Comparison of ENCODE assay signal across 14 mouse cellular contexts in genomic region chr2:165644057-165644456, GRCm38 (mm10). TPM values are rescaled to one million over a fixed set of nuclear protein-coding genes. Genes with fewer than 3 reads are reported as not detected.
A peak's percentile ranks its signal among the peaks of the same experiment; 100 is the strongest.
DNase-seq lines count a peak whose midpoint lies in the region; ATAC-seq and TF ChIP-seq lines count a peak whose summit lies in the region.
"Had no signal": no experiment of that assay in that cellular context is flagged by ENCODE, and none has a peak within 500 bp of the region (broad histone marks: within the 10 kb centered on the region; RNA-seq: fewer than 3 reads in every experiment).

No protein-coding gene starts in this region.

- ATAC-seq in lung, postnatal 0 days = 0 out of 2 replicates have a peak, but pooled peaks have one; percentile 25
- ATAC-seq: intestine, embryonic 16.5 days had no signal

- H3K4me2 ChIP-seq in lung, postnatal 0 days (replicated peaks; ENCODE audit: low read depth, low read length) = no peak overlapping the region
- H3K4me2 ChIP-seq: limb, embryonic 15.5 days had no signal

- no peak overlapping the region for H3K4me3 ChIP-seq in heart, embryonic 10.5 days
- 0 out of 2 replicates have a peak overlapping the region, but pooled peaks have one; percentile 17 for H3K4me3 ChIP-seq in E14TG2a.4 (replicated peaks; ENCODE audit: low read length)
- no peak overlapping the region for H3K4me3 ChIP-seq in lung, postnatal 0 days (ENCODE audit: low read depth, low read length)
- H3K4me3 ChIP-seq: heart, adult 2 months; limb, embryonic 15.5 days; megakaryocyte, embryonic 14.5 days had no signal

- no peak for TF ChIP-seq CTCF in E14TG2a.4 (conservative IDR thresholded peaks at IDR 0.05; ENCODE audit: low read length)
- no peak for TF ChIP-seq CTCF in lung, postnatal 0 days (IDR thresholded peaks at IDR 0.05)

- H3K4me1 ChIP-seq in heart, embryonic 10.5 days = peaks cover 24% of the 10 kb centered on the region
- peaks cover 52% of the 10 kb centered on the region for H3K4me1 ChIP-seq in E14TG2a.4 (replicated peaks; ENCODE audit: low read depth, low read length)
- no peaks in the 10 kb centered on the region; the same call in 1 of the 2 replicates for H3K4me1 ChIP-seq in lung, postnatal 0 days (ENCODE audit: insufficient read depth, low read depth, low read length)

- no peak overlapping the region for H3K9ac ChIP-seq in lung, postnatal 0 days (replicated peaks; ENCODE audit: low read depth)
- H3K9ac ChIP-seq: limb, embryonic 15.5 days had no signal

- peaks cover 22% of the 10 kb centered on the region; the same call in 1 of the 2 replicates for H3K27me3 ChIP-seq in heart, embryonic 10.5 days (ENCODE audit: insufficient read depth, poor library complexity, severe bottlenecking)
- peaks cover 40% of the 10 kb centered on the region for H3K27me3 ChIP-seq in E14TG2a.4 (ENCODE audit: insufficient read depth, low read length)
- no peaks in the 10 kb centered on the region for H3K27me3 ChIP-seq in lung, postnatal 0 days (replicated peaks; ENCODE audit: insufficient read depth, low read length)

- DNase-seq in heart, embryonic 10.5 days (ENCODE audit: low spot score) = no peak
- no peak for DNase-seq in heart, adult 9 months (ENCODE audit: low spot score in 2 of 2)
- peak; percentile 64 for DNase-seq in cerebellum, adult 9-10 months
- no peak for DNase-seq in lung, postnatal 0 days (ENCODE audit: low spot score)
- no peak for DNase-seq in natural killer cell, adult 2 months (ENCODE audit: low spot score in 2 of 2)
- no peak for DNase-seq in spleen, postnatal 36 days (ENCODE audit: low spot score in 2 of 2)
- DNase-seq: embryo, embryonic 11 days; heart, adult 2 months; spleen, adult 18-20 months; thymus, adult 2 months had no signal

- peak overlapping the region; percentile 49 for H3K27ac ChIP-seq in heart, embryonic 10.5 days
- H3K27ac ChIP-seq in lung, postnatal 0 days (ENCODE audit: low read length) = no peak overlapping the region
- H3K27ac ChIP-seq: heart, adult 2 months; limb, embryonic 15.5 days had no signal

- no peak for TF ChIP-seq EP300 in lung, postnatal 0 days (IDR thresholded peaks at IDR 0.05)

- WGBS in heart, embryonic 10.5 days = 74% methylated on average over 9 of the region's 9 CpGs
- WGBS in lung, postnatal 0 days = 36% methylated on average over 9 of the region's 9 CpGs

- H3K9me3 ChIP-seq in heart, embryonic 10.5 days = no peaks in the 10 kb centered on the region
- H3K9me3 ChIP-seq in E14TG2a.4 (ENCODE audit: low read length) = no peaks in the 10 kb centered on the region
- H3K9me3 ChIP-seq in lung, postnatal 0 days (ENCODE audit: low read length) = no peaks in the 10 kb centered on the region
- H3K9me3 ChIP-seq: limb, embryonic 15.5 days; megakaryocyte, embryonic 14.5 days had no signal

- no peaks in the 10 kb centered on the region for H3K36me3 ChIP-seq in heart, embryonic 10.5 days
- H3K36me3 ChIP-seq in E14TG2a.4 (ENCODE audit: insufficient read depth, low read length) = no peaks in the 10 kb centered on the region
- no peaks in the 10 kb centered on the region for H3K36me3 ChIP-seq in lung, postnatal 0 days (ENCODE audit: insufficient read depth, low read length)
- H3K36me3 ChIP-seq: limb, embryonic 15.5 days had no signal

RNA-seq across cellular contexts. Expression of gene Eya2, which starts 49.2 kb away (rescaled TPM):
- 0.34 and 1.7 TPM in 2 replicates for polyA plus RNA-seq in heart, embryonic 10.5 days (2016; fragmentation: Nextera tagmentation; extraction: Ambion mirVana)
- 25.7 and 27.8 TPM in 2 replicates for polyA plus RNA-seq in lung, postnatal 0 days (2015; fragmentation: Nextera tagmentation; extraction: Ambion mirVana)
